Mouse (Mus musculus) limb, embryonic 11.5 days (tissue): ENCODE measurements around the gene Hoxa10. TPM values are rescaled to one million over a fixed set of nuclear protein-coding genes. Genes with fewer than 3 reads are reported as not detected.
A peak's percentile ranks its signal among the peaks of the same experiment; 100 is the strongest.

Experiments used
- ATAC-seq: fragments of 200-750 bp; cut with Nextera tagmentation; 2 replicates; pipeline ENCODE4 v1.8.0; 2017; ENCODE audit warnings: low read depth; ENCODE audit not compliant: insufficient number of reproducible peaks, low FRiP score, low TSS enrichment
- DNase-seq: peaks from one replicate; pipeline ENCODE4 v3.0.0-alpha.2; 2015; ENCODE audit warnings: low spot score
- H3K27ac ChIP-seq: fragments of 300-500 bp; sonication (generic); replicated peaks from 2 replicates; pipeline ENCODE4 v1.5.1; 2014; ENCODE audit warnings: low read depth, mild to moderate bottlenecking, low read length
- H3K27me3 ChIP-seq: fragments of 300-500 bp; sonication (generic); 2 replicates; pipeline ENCODE4 v1.6.1; 2014; ENCODE audit warnings: mild to moderate bottlenecking, low read length, mixed read lengths; ENCODE audit not compliant: control insufficient read depth, insufficient read depth
- H3K36me3 ChIP-seq: fragments of 300-500 bp; sonication (generic); 2 replicates; pipeline ENCODE4 v1.6.1; 2014; ENCODE audit warnings: mild to moderate bottlenecking, low read length, moderate library complexity, mixed read lengths; ENCODE audit not compliant: control insufficient read depth, insufficient read depth
- H3K4me1 ChIP-seq: fragments of 300-500 bp; sonication (generic); 2 replicates; pipeline ENCODE4 v1.6.1; 2014; ENCODE audit warnings: low read length, mixed read lengths; ENCODE audit not compliant: control insufficient read depth, insufficient read depth
- H3K4me2 ChIP-seq: fragments of 300-500 bp; sonication (generic); 2 replicates; pipeline ENCODE4 v1.6.1; 2014; ENCODE audit warnings: low read depth, mild to moderate bottlenecking, moderate library complexity; ENCODE audit not compliant: severe bottlenecking
- H3K4me3 ChIP-seq: fragments of 300-500 bp; sonication (generic); 2 replicates; pipeline ENCODE4 v1.5.1; 2014; ENCODE audit warnings: low read depth, low read length
- H3K9ac ChIP-seq: fragments of 300-500 bp; sonication (generic); 2 replicates; pipeline ENCODE4 v1.6.1; 2014; ENCODE audit warnings: mild to moderate bottlenecking, low read length
- H3K9me3 ChIP-seq: fragments of 300-500 bp; sonication (generic); 2 replicates; pipeline ENCODE4 v1.6.1; 2016; ENCODE audit warnings: low read length; ENCODE audit not compliant: control insufficient read depth
- WGBS: fragments of 180-500 bp; shearing (Covaris S2); extraction: QIAGEN DNeasy Blood & Tissue Kit; methylation state at CpG from one replicate; pipeline ENCODE4 v1.1.7; 2014; 5-methylcytosine and 5-hydroxymethylcytosine counted together
- polyA plus RNA-seq: library from polyadenylated mRNA; unstranded; fragments of >200 nt; fragmentation: Nextera tagmentation; extraction: Ambion mirVana; gene quantifications from 2 replicates; pipeline ENCODE4 v1.2.1, GENCODE M21; 2014

Gene Hoxa10
- polyA plus RNA-seq, 1 experiment from 2014 or later, result 278 TPM

- peak within 1 kb of the TSS; percentile 83 for H3K4me2 ChIP-seq
- peak within 1 kb of the TSS; percentile 99 for H3K4me3 ChIP-seq
- peak within 1 kb of the TSS; percentile 100 for H3K9ac ChIP-seq
- H3K27me3 ChIP-seq, result peaks cover 3% of the 10 kb centered on the region; the same call in 1 of the 2 replicates
- DNase-seq (peak; percentile 81), ATAC-seq (peak; percentile 32; the same call in 1 of the 2 replicates)
- 0% methylated on average over 20 of the region's 20 CpGs for WGBS
- H3K9me3 ChIP-seq, result no peaks in the 10 kb centered on the region
- H3K36me3 ChIP-seq, result no peaks in the 10 kb centered on the region
- H3K4me1 ChIP-seq, result peaks cover 20% of the 10 kb centered on the region
- peak within 1 kb of the TSS; percentile 99 for H3K27ac ChIP-seq
Measured at GRCm38 (mm10) chr6:52245757-52246142, 5.1 kb upstream of the Hoxa10 start, which contains the start of gene Hoxa11. TSS of gene Hoxa11 (minus strand) at chr6:52245810.

GRCm38 (mm10) chr6:52245040-52245756 is 4.5 kb upstream of the Hoxa10 start:
- ATAC-seq, result 0 out of 2 replicates have a peak, but pooled peaks have one; percentile 2
- H3K4me2 ChIP-seq, result peak overlapping the region; percentile 83
- H3K4me1 ChIP-seq, result peaks cover 17% of the 10 kb centered on the region
- H3K27ac ChIP-seq, result peak overlapping the region; percentile 99
- peak; percentile 78 for DNase-seq
- under 1% methylated on average over 71 of the region's 71 CpGs for WGBS
- peak overlapping the region; percentile 99 for H3K4me3 ChIP-seq
- H3K9me3 ChIP-seq, result no peaks in the 10 kb centered on the region
- H3K27me3 ChIP-seq, result no peaks in the 10 kb centered on the region
- H3K9ac ChIP-seq, result peak overlapping the region; percentile 100
- no peaks in the 10 kb centered on the region for H3K36me3 ChIP-seq

GRCm38 (mm10) chr6:52244471-52245039 is 3.9 kb upstream of the Hoxa10 start:
- peak overlapping the region; percentile 100 for H3K9ac ChIP-seq
- H3K9me3 ChIP-seq, result no peaks in the 10 kb centered on the region
- no peak for ATAC-seq
- H3K4me1 ChIP-seq, result peaks cover 17% of the 10 kb centered on the region
- peak; percentile 72 for DNase-seq
- under 1% methylated on average over 23 of the region's 23 CpGs for WGBS
- H3K36me3 ChIP-seq, result no peaks in the 10 kb centered on the region
- H3K27me3 ChIP-seq, result no peaks in the 10 kb centered on the region
- H3K27ac ChIP-seq, result peak overlapping the region; percentile 99
- H3K4me3 ChIP-seq, result peak overlapping the region; percentile 99
- H3K4me2 ChIP-seq, result peak overlapping the region; percentile 83

- H3K27me3 ChIP-seq, result no peaks in the 10 kb centered on the region
- 0% methylated on average over 12 of the region's 12 CpGs for WGBS
Measured at GRCm38 (mm10) chr6:52243681-52244121, 3.0 kb upstream of the Hoxa10 start.

GRCm38 (mm10) chr6:52242801-52243332 is 2.2 kb upstream of the Hoxa10 start:
- no peak for ATAC-seq
- peak overlapping the region; percentile 99 for H3K4me3 ChIP-seq
- 2% methylated on average over 4 of the region's 4 CpGs for WGBS
- peak overlapping the region; percentile 100 for H3K9ac ChIP-seq
- H3K36me3 ChIP-seq, result no peaks in the 10 kb centered on the region
- H3K27me3 ChIP-seq, result no peaks in the 10 kb centered on the region
- no peaks in the 10 kb centered on the region for H3K9me3 ChIP-seq
- H3K27ac ChIP-seq, result peak overlapping the region; percentile 99
- peak overlapping the region; percentile 83 for H3K4me2 ChIP-seq
- no peak for DNase-seq
- peaks cover 15% of the 10 kb centered on the region for H3K4me1 ChIP-seq

More at GRCm38 (mm10) chr6:52243681-52244121, 3.0 kb upstream of the Hoxa10 start:
- peak overlapping the region; percentile 99 for H3K4me3 ChIP-seq
- H3K9me3 ChIP-seq, result no peaks in the 10 kb centered on the region
- peak overlapping the region; percentile 83 for H3K4me2 ChIP-seq
- H3K27ac ChIP-seq, result peak overlapping the region; percentile 99
- peak; percentile 80 for DNase-seq
- ATAC-seq, result no peak
- H3K36me3 ChIP-seq, result no peaks in the 10 kb centered on the region
- H3K4me1 ChIP-seq, result peaks cover 17% of the 10 kb centered on the region
- H3K9ac ChIP-seq, result peak overlapping the region; percentile 100

GRCm38 (mm10) chr6:52241001-52241621 is 457 bp upstream of the Hoxa10 start:
- Histone ChIP-seq H3K4me1 (peaks cover 15% of the 10 kb centered on the region), H3K27ac (peak overlapping the region; percentile 99), H3K4me2 (peak overlapping the region; percentile 83), H3K36me3 (no peaks in the 10 kb centered on the region), H3K27me3 (no peaks in the 10 kb centered on the region), H3K9ac (peak overlapping the region; percentile 100), H3K9me3 (no peaks in the 10 kb centered on the region), H3K4me3 (peak overlapping the region; percentile 99)
- 2% methylated on average over 9 of the region's 9 CpGs for WGBS
- peak; percentile 68 for DNase-seq
- ATAC-seq, result no peak

GRCm38 (mm10) chr6:52239625-52240388 is 847 bp downstream of the Hoxa10 start:
- Histone ChIP-seq H3K36me3 (no peaks in the 10 kb centered on the region), H3K4me3 (peak overlapping the region; percentile 99), H3K4me2 (peak overlapping the region; percentile 83), H3K27me3 (no peaks in the 10 kb centered on the region), H3K9me3 (no peaks in the 10 kb centered on the region), H3K4me1 (peaks cover 15% of the 10 kb centered on the region), H3K9ac (peak overlapping the region; percentile 100), H3K27ac (peak overlapping the region; percentile 99)
- DNase-seq (peak; percentile 73), ATAC-seq (no peak)
- WGBS, result under 1% methylated on average over 30 of the region's 30 CpGs
